Mouse (Mus musculus): ENCODE measurements around the gene Rab25. TPM values are rescaled to one million over a fixed set of nuclear protein-coding genes. Genes with fewer than 3 reads are reported as not detected.
A peak's percentile ranks its signal among the peaks of the same experiment; 100 is the strongest.

Rab25 gene
- polyA plus RNA-seq, 1 experiment from 2014 or later: 1.1 TPM

GRCm38 (mm10) chr3:88569694-88570093, 21.6 kb upstream of the Rab25 start:
- no peak for ATAC-seq (ENCODE audit: low read depth)
- H3K9me3 ChIP-seq (replicated peaks; ENCODE audit: control insufficient read depth, low read length): no peaks in the 10 kb centered on the region
- H3K4me2 ChIP-seq (ENCODE audit: low read depth, low read length): no peak overlapping the region
- H3K9ac ChIP-seq (ENCODE audit: low read depth, low read length): no peak overlapping the region
- peak overlapping the region; percentile 64; the same call in 1 of the 2 replicates for H3K27ac ChIP-seq (ENCODE audit: low read length)
- no peaks in the 10 kb centered on the region for H3K27me3 ChIP-seq (ENCODE audit: control insufficient read depth, insufficient read depth, low read depth, low read length)
- no peak overlapping the region for H3K4me3 ChIP-seq (ENCODE audit: low read depth, low read length)
- peaks cover 27% of the 10 kb centered on the region for H3K36me3 ChIP-seq (ENCODE audit: control insufficient read depth, insufficient read depth)
- peaks cover 15% of the 10 kb centered on the region; the same call in 1 of the 2 replicates for H3K4me1 ChIP-seq (ENCODE audit: control insufficient read depth, low read depth, low read length)
- WGBS (ENCODE audit: insufficient replicate concordance): 82% methylated on average over 5 of the region's 5 CpGs

GRCm38 (mm10) chr3:88569093-88569492, 21.0 kb upstream of the Rab25 start:
- no peaks in the 10 kb centered on the region for H3K9me3 ChIP-seq (replicated peaks; ENCODE audit: control insufficient read depth, low read length)
- peak overlapping the region; percentile 79 for H3K27ac ChIP-seq (ENCODE audit: low read length)
- no peak overlapping the region for H3K4me2 ChIP-seq (ENCODE audit: low read depth, low read length)
- H3K36me3 ChIP-seq (ENCODE audit: control insufficient read depth, insufficient read depth): peaks cover 29% of the 10 kb centered on the region
- H3K4me1 ChIP-seq (ENCODE audit: control insufficient read depth, low read depth, low read length): peaks cover 15% of the 10 kb centered on the region; the same call in 1 of the 2 replicates
- 51% methylated on average over 2 of the region's 2 CpGs for WGBS (ENCODE audit: insufficient replicate concordance)
- ATAC-seq (ENCODE audit: low read depth): peak; percentile 76
- no peak overlapping the region for H3K4me3 ChIP-seq (ENCODE audit: low read depth, low read length)
- H3K9ac ChIP-seq (ENCODE audit: low read depth, low read length): no peak overlapping the region
- no peaks in the 10 kb centered on the region for H3K27me3 ChIP-seq (ENCODE audit: control insufficient read depth, insufficient read depth, low read depth, low read length)

- Histone ChIP-seq H3K4me1 (ENCODE audit: control insufficient read depth, low read depth, low read length) (peaks cover 15% of the 10 kb centered on the region; the same call in 1 of the 2 replicates), H3K4me3 (ENCODE audit: low read depth, low read length) (no peak overlapping the region), H3K27ac (ENCODE audit: low read length) (peak overlapping the region; percentile 79), H3K36me3 (ENCODE audit: control insufficient read depth, insufficient read depth) (peaks cover 32% of the 10 kb centered on the region), H3K9ac (ENCODE audit: low read depth, low read length) (no peak overlapping the region), H3K27me3 (ENCODE audit: control insufficient read depth, insufficient read depth, low read depth, low read length) (no peaks in the 10 kb centered on the region), H3K9me3 (replicated peaks; ENCODE audit: control insufficient read depth, low read length) (no peaks in the 10 kb centered on the region), H3K4me2 (ENCODE audit: low read depth, low read length) (no peak overlapping the region)
- ATAC-seq (ENCODE audit: low read depth): peak; percentile 55
- 74% methylated on average over 2 of the region's 2 CpGs for WGBS (ENCODE audit: insufficient replicate concordance)
These were observed 20.5 kb upstream of the Rab25 start for GRCm38 (mm10) chr3:88568615-88569014.

GRCm38 (mm10) chr3:88567892-88568291, 19.8 kb upstream of the Rab25 start:
- H3K9me3 ChIP-seq (replicated peaks; ENCODE audit: control insufficient read depth, low read length): no peaks in the 10 kb centered on the region
- no peak for ATAC-seq (ENCODE audit: low read depth)
- peak overlapping the region; percentile 79 for H3K27ac ChIP-seq (ENCODE audit: low read length)
- no peak overlapping the region for H3K4me3 ChIP-seq (ENCODE audit: low read depth, low read length)
- H3K36me3 ChIP-seq (ENCODE audit: control insufficient read depth, insufficient read depth): peaks cover 32% of the 10 kb centered on the region
- WGBS (ENCODE audit: insufficient replicate concordance): 79% methylated on average over 6 of the region's 6 CpGs
- no peak overlapping the region for H3K4me2 ChIP-seq (ENCODE audit: low read depth, low read length)
- H3K4me1 ChIP-seq (ENCODE audit: control insufficient read depth, low read depth, low read length): peaks cover 15% of the 10 kb centered on the region; the same call in 1 of the 2 replicates
- no peak overlapping the region for H3K9ac ChIP-seq (ENCODE audit: low read depth, low read length)
- no peaks in the 10 kb centered on the region for H3K27me3 ChIP-seq (ENCODE audit: control insufficient read depth, insufficient read depth, low read depth, low read length)

- H3K27ac ChIP-seq (ENCODE audit: low read length): peak overlapping the region; percentile 36; the same call in 1 of the 2 replicates
- no peaks in the 10 kb centered on the region for H3K9me3 ChIP-seq (replicated peaks; ENCODE audit: control insufficient read depth, low read length)
- H3K4me1 ChIP-seq (ENCODE audit: control insufficient read depth, low read depth, low read length): peaks cover 15% of the 10 kb centered on the region; the same call in 1 of the 2 replicates
- no peak overlapping the region for H3K4me2 ChIP-seq (ENCODE audit: low read depth, low read length)
- peak; percentile 59 for ATAC-seq (ENCODE audit: low read depth)
- no peaks in the 10 kb centered on the region for H3K27me3 ChIP-seq (ENCODE audit: control insufficient read depth, insufficient read depth, low read depth, low read length)
- no peak overlapping the region for H3K4me3 ChIP-seq (ENCODE audit: low read depth, low read length)
- WGBS (ENCODE audit: insufficient replicate concordance): 65% methylated on average over 4 of the region's 4 CpGs
- peaks cover 32% of the 10 kb centered on the region for H3K36me3 ChIP-seq (ENCODE audit: control insufficient read depth, insufficient read depth)
- no peak overlapping the region for H3K9ac ChIP-seq (ENCODE audit: low read depth, low read length)
These were observed 18.5 kb upstream of the Rab25 start for GRCm38 (mm10) chr3:88566536-88567061.

- peaks cover 34% of the 10 kb centered on the region for H3K36me3 ChIP-seq (ENCODE audit: control insufficient read depth, insufficient read depth)
These were observed 18.0 kb upstream of the Rab25 start for GRCm38 (mm10) chr3:88566116-88566515.

GRCm38 (mm10) chr3:88563966-88564365, 15.9 kb upstream of the Rab25 start:
- no peak overlapping the region for H3K9ac ChIP-seq (ENCODE audit: low read depth, low read length)
- WGBS (ENCODE audit: insufficient replicate concordance): 78% methylated on average over 7 of the region's 7 CpGs
- ATAC-seq (ENCODE audit: low read depth): no peak; the same call in 1 of the 2 replicates
- no peak overlapping the region for H3K4me3 ChIP-seq (ENCODE audit: low read depth, low read length)
- no peaks in the 10 kb centered on the region for H3K27me3 ChIP-seq (ENCODE audit: control insufficient read depth, insufficient read depth, low read depth, low read length)
- peaks cover 10% of the 10 kb centered on the region; the same call in 1 of the 2 replicates for H3K4me1 ChIP-seq (ENCODE audit: control insufficient read depth, low read depth, low read length)
- H3K9me3 ChIP-seq (replicated peaks; ENCODE audit: control insufficient read depth, low read length): no peaks in the 10 kb centered on the region
- H3K4me2 ChIP-seq (ENCODE audit: low read depth, low read length): no peak overlapping the region
- H3K36me3 ChIP-seq (ENCODE audit: control insufficient read depth, insufficient read depth): peaks cover 47% of the 10 kb centered on the region
- H3K27ac ChIP-seq (ENCODE audit: low read length): no peak overlapping the region

More at GRCm38 (mm10) chr3:88566116-88566515, 18.0 kb upstream of the Rab25 start:
- no peaks in the 10 kb centered on the region for H3K27me3 ChIP-seq (ENCODE audit: control insufficient read depth, insufficient read depth, low read depth, low read length)
- no peak overlapping the region for H3K4me2 ChIP-seq (ENCODE audit: low read depth, low read length)
- H3K4me3 ChIP-seq (ENCODE audit: low read depth, low read length): no peak overlapping the region
- WGBS (ENCODE audit: insufficient replicate concordance): 71% methylated on average over 3 of the region's 3 CpGs
- no peak for ATAC-seq (ENCODE audit: low read depth)
- no peaks in the 10 kb centered on the region for H3K9me3 ChIP-seq (replicated peaks; ENCODE audit: control insufficient read depth, low read length)
- no peak overlapping the region for H3K9ac ChIP-seq (ENCODE audit: low read depth, low read length)
- peak overlapping the region; percentile 36; the same call in 1 of the 2 replicates for H3K27ac ChIP-seq (ENCODE audit: low read length)
- H3K4me1 ChIP-seq (ENCODE audit: control insufficient read depth, low read depth, low read length): peaks cover 15% of the 10 kb centered on the region; the same call in 1 of the 2 replicates

- H3K4me3 ChIP-seq (ENCODE audit: low read depth, low read length): no peak overlapping the region
- H3K36me3 ChIP-seq (ENCODE audit: control insufficient read depth, insufficient read depth): peaks cover 42% of the 10 kb centered on the region
- no peak overlapping the region for H3K9ac ChIP-seq (ENCODE audit: low read depth, low read length)
- ATAC-seq (ENCODE audit: low read depth): no peak
- H3K4me1 ChIP-seq (ENCODE audit: control insufficient read depth, low read depth, low read length): peaks cover 7% of the 10 kb centered on the region; the same call in 1 of the 2 replicates
- no peak overlapping the region for H3K27ac ChIP-seq (ENCODE audit: low read length)
- no peak overlapping the region for H3K4me2 ChIP-seq (ENCODE audit: low read depth, low read length)
- no peaks in the 10 kb centered on the region for H3K27me3 ChIP-seq (ENCODE audit: control insufficient read depth, insufficient read depth, low read depth, low read length)
- WGBS (ENCODE audit: insufficient replicate concordance): 74% methylated on average over 4 of the region's 4 CpGs
- no peaks in the 10 kb centered on the region for H3K9me3 ChIP-seq (replicated peaks; ENCODE audit: control insufficient read depth, low read length)
These were observed 15.3 kb upstream of the Rab25 start for GRCm38 (mm10) chr3:88563442-88563841.

- H3K36me3 ChIP-seq (ENCODE audit: control insufficient read depth, insufficient read depth): peaks cover 30% of the 10 kb centered on the region
- H3K27ac ChIP-seq (ENCODE audit: low read length): no peak overlapping the region
- no peaks in the 10 kb centered on the region for H3K27me3 ChIP-seq (ENCODE audit: control insufficient read depth, insufficient read depth, low read depth, low read length)
- H3K4me1 ChIP-seq (ENCODE audit: control insufficient read depth, low read depth, low read length): no peaks in the 10 kb centered on the region
- no peak overlapping the region for H3K4me2 ChIP-seq (ENCODE audit: low read depth, low read length)
- no peak overlapping the region for H3K9ac ChIP-seq (ENCODE audit: low read depth, low read length)
- no peak overlapping the region for H3K4me3 ChIP-seq (ENCODE audit: low read depth, low read length)
- H3K9me3 ChIP-seq (replicated peaks; ENCODE audit: control insufficient read depth, low read length): no peaks in the 10 kb centered on the region
- whole genome bisulfite sequencing (ENCODE audit: insufficient replicate concordance): 60% methylated on average over 4 of the region's 4 CpGs
- ATAC-seq (ENCODE audit: low read depth): no peak
These were observed 13.9 kb upstream of the Rab25 start for GRCm38 (mm10) chr3:88561989-88562388.

All from liver, embryonic 16.5 days (tissue).